Mouse (Mus musculus) small intestine, adult 2 months (tissue): Measurements from ENCODE around the gene Inhbc.

Experiments used
- CTCF ChIP-seq: fragments of 200-500 bp; IDR thresholded peaks from 2 replicates; pipeline ENCODE4 v1.5.1; 2012; ENCODE audit warnings: low read depth, mild to moderate bottlenecking, control low read depth, inconsistent platforms, low read length, moderate library complexity, mixed read lengths; ENCODE audit not compliant: insufficient replicate concordance, insufficient read length; ENCODE audit errors: extremely low read depth
- POLR2A ChIP-seq: fragments of 200-500 bp; IDR thresholded peaks from 2 replicates; pipeline ENCODE4 v1.6.1; 2012; ENCODE audit warnings: low read depth, mild to moderate bottlenecking, control low read depth, inconsistent platforms, low read length, moderate library complexity

DNA sequence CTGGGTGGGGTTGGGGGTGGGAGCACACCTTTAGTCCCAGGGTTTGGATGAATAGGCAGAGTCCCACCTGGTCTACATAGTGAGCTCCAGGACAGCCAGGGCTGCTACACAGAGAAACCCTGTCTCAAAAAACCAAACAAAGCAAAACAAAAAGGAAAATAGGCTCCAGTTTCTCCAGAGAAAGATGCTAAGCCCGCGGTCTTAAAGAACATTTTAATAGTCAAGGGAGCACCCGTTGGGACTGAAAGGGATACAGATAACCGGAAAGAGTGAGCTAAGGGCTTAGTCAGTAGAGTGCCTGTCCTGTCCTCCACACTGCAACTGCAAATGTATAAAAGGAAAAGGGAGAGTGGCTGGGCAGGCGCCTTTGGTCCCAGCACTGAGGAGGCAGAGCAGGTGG, 3.1 kb downstream of the Inhbc start:
- TF ChIP-seq POLR2A: no peak
- TF ChIP-seq CTCF: no peak
